Mouse (Mus musculus): ENCODE data around the gene Milr1. TPM values are rescaled to one million over a fixed set of nuclear protein-coding genes. Genes with fewer than 3 reads are reported as not detected.
A peak's percentile ranks its signal among the peaks of the same experiment; 100 is the strongest.
"Not testable (repeated sequence)": the region's sequence is repeated elsewhere in the genome, so short reads cannot be mapped to it uniquely, and the experiment has no call there.

The Milr1 gene
- polyA plus RNA-seq, 1 experiment from 2014 or later = 0.51 TPM

DNA sequence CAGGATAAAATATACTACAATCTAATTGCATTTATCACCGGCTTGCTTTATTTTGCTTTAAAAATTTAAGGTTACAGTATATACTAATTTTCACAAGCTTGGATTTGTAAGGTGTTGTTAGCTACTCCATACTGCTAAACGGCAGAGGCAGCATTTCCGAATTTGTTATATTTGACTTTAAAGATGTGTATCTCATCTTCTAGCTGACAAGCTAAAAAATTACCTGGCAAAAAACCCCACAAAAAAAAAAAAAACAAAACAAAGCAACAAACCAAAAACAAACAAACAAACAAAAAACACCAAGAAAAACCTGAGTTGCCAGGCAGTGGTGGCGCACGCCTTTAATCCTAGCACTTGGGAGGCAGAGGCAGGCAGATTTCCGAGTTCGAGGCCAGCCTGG is 27.1 kb downstream of the Milr1 start:
- H3K36me3 ChIP-seq (ENCODE audit: control insufficient read depth, insufficient read depth, low read length) = peaks cover 46% of the 10 kb centered on the region
- no peak overlapping the region; the same call in 1 of the 2 replicates for H3K4me2 ChIP-seq (ENCODE audit: low read depth, low read length)

DNA sequence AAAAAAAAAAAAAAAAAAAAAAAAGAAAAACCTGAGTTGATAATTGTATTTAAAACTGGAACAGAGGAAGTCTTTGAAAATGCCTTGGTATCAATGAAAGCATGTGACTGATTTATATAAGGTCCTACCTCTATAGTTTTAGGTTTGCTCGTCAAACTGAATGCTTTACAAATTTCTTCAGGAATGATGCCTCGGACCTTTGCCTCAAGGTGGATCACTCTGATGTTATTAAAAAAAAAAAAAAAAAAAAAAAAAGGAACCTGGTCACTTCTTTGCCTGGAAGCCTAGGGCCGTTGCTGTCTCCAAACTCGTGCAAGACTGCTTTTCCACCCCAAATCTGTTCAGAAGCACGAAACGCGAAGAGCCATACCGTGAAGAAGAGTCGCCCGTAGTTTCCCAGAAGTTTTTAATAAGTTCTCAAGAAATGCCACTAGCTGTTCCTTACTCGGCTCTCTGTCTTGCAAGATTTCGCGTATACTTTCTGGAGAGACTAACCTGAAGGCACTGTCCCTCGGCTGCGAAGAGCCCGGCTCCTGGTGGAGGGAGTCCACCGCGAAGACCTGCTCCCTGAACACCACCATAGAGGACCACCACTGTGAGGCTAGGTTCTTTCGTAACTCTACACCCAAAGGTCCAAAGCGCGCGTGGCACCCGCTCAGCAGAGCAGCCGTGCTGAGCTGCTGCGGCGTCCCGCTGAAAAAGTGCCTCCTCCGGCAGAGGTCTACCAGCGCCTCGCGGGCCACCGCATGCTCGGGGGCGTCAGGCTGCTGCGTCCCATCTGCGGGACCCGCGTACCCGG is 27.8 kb downstream of the Milr1 start:
- peak; percentile 1; the same call in 1 of the 2 replicates for ATAC-seq (ENCODE audit: low read depth)
- under 1% methylated on average over 39 of the region's 39 CpGs for WGBS
- peaks cover 7% of the 10 kb centered on the region; the same call in 1 of the 2 replicates for H3K4me1 ChIP-seq (ENCODE audit: control insufficient read depth, insufficient read depth, low read length)

More for the DNA sequence above, 27.1 kb downstream of the Milr1 start:
- no peak overlapping the region for H3K4me3 ChIP-seq (ENCODE audit: low read depth, low read length)
- H3K27ac ChIP-seq (ENCODE audit: low read depth, low read length) = no peak overlapping the region
- no peak for ATAC-seq (ENCODE audit: low read depth)
- 94% methylated on average over 7 of the region's 7 CpGs for WGBS
- H3K9me3 ChIP-seq (ENCODE audit: control insufficient read depth, low read length) = no peaks in the 10 kb centered on the region
- no peak overlapping the region for H3K9ac ChIP-seq (replicated peaks; ENCODE audit: low read depth, low read length)
- H3K27me3 ChIP-seq (ENCODE audit: control insufficient read depth, insufficient read depth, low read length) = no peaks in the 10 kb centered on the region
- peaks cover 7% of the 10 kb centered on the region; the same call in 1 of the 2 replicates for H3K4me1 ChIP-seq (ENCODE audit: control insufficient read depth, insufficient read depth, low read length)

DNA sequence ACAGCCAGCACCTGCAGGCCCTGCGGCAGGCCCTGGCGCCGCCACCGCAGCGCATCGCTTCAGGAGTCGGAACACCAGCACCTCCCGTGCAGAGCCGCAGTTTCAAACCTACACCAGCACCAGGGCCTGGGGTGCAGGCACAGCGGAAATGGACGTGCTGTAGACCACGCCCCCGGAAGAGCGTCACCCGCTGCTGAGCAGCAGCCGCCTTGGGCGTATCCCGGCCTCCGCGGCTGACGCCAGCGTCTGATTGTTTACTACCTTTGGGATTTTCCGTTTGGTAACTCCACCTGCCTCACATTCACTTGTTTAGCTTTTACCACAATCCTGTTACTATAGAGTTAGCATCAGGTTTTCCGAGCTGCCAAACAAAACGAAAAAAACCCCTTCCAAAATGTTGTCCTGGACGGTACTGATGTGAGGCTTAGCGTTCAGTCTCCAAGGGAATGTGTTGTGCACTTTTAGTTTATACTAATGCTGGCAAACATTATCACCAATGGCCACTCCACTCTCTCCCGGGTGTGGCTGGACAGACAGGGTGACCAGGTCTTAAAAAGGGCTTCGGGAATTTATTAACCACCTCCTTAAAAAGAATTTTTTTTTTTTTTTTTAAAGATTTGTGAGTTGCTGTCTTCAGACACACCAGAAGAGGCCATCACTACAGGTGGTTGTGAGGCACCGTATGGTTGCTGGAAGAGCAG is 28.5 kb downstream of the Milr1 start, which contains the start of gene Polg2:
Polg2 (minus strand) TSS at position 150 of the 701 bp plus-strand sequence.
- Histone ChIP-seq H3K4me1 (ENCODE audit: control insufficient read depth, insufficient read depth, low read length) (peaks cover 7% of the 10 kb centered on the region; the same call in 1 of the 2 replicates), H3K27me3 (ENCODE audit: control insufficient read depth, insufficient read depth, low read length) (no peaks in the 10 kb centered on the region), H3K4me3 (ENCODE audit: low read depth, low read length) (peak within 1 kb of the TSS; percentile 71), H3K36me3 (ENCODE audit: control insufficient read depth, insufficient read depth, low read length) (peaks cover 49% of the 10 kb centered on the region), H3K9me3 (ENCODE audit: control insufficient read depth, low read length) (no peaks in the 10 kb centered on the region), H3K4me2 (ENCODE audit: low read depth, low read length) (peak within 1 kb of the TSS; percentile 91), H3K9ac (replicated peaks; ENCODE audit: low read depth, low read length) (peak within 1 kb of the TSS; percentile 80), H3K27ac (ENCODE audit: low read depth, low read length) (peak within 1 kb of the TSS; percentile 88)
- WGBS = 1% methylated on average over 30 of the region's 30 CpGs
- peak; percentile 99 for ATAC-seq (ENCODE audit: low read depth)

More for the DNA sequence above, 27.8 kb downstream of the Milr1 start:
- Histone ChIP-seq H3K4me3 (ENCODE audit: low read depth, low read length) (peak overlapping the region; percentile 71), H3K9me3 (ENCODE audit: control insufficient read depth, low read length) (no peaks in the 10 kb centered on the region), H3K27me3 (ENCODE audit: control insufficient read depth, insufficient read depth, low read length) (no peaks in the 10 kb centered on the region), H3K27ac (ENCODE audit: low read depth, low read length) (peak overlapping the region; percentile 88), H3K9ac (replicated peaks; ENCODE audit: low read depth, low read length) (peak overlapping the region; percentile 80), H3K36me3 (ENCODE audit: control insufficient read depth, insufficient read depth, low read length) (peaks cover 47% of the 10 kb centered on the region), H3K4me2 (ENCODE audit: low read depth, low read length) (peak overlapping the region; percentile 91)

DNA sequence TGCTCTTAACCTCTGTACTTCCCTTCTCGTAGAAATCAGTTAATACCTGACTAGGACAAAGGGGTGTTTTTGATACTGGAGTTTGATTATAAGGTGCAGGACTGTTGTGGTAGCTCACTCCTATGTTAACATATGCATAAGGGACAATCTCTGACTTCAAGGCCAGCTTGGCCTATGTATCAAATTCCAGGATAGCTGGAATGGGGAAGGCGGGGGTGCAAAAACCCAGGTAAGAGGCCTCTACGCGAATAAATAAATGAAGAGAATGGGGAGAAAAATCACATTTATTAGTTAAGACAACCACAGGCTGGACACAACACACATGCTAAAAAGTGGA is 29.0 kb downstream of the Milr1 start:
- Histone ChIP-seq H3K9ac (replicated peaks; ENCODE audit: low read depth, low read length) (no peak overlapping the region), H3K4me1 (ENCODE audit: control insufficient read depth, insufficient read depth, low read length) (peaks cover 7% of the 10 kb centered on the region; the same call in 1 of the 2 replicates), H3K36me3 (ENCODE audit: control insufficient read depth, insufficient read depth, low read length) (peaks cover 49% of the 10 kb centered on the region), H3K27ac (ENCODE audit: low read depth, low read length) (peak overlapping the region; percentile 88), H3K27me3 (ENCODE audit: control insufficient read depth, insufficient read depth, low read length) (no peaks in the 10 kb centered on the region), H3K9me3 (ENCODE audit: control insufficient read depth, low read length) (no peaks in the 10 kb centered on the region), H3K4me3 (ENCODE audit: low read depth, low read length) (no peak overlapping the region; the same call in 1 of the 2 replicates), H3K4me2 (ENCODE audit: low read depth, low read length) (peak overlapping the region; percentile 91)
- 76% methylated on average over 4 of the region's 4 CpGs for WGBS
- no peak for ATAC-seq (ENCODE audit: low read depth)

- peaks cover 55% of the 10 kb centered on the region for H3K36me3 ChIP-seq (ENCODE audit: control insufficient read depth, insufficient read depth, low read length)
- H3K27me3 ChIP-seq (ENCODE audit: control insufficient read depth, insufficient read depth, low read length) = no peaks in the 10 kb centered on the region
- no peak overlapping the region for H3K9ac ChIP-seq (replicated peaks; ENCODE audit: low read depth, low read length)
- 77% methylated on average over 6 of the region's 6 CpGs for WGBS
- H3K4me3 ChIP-seq (ENCODE audit: low read depth, low read length) = no peak overlapping the region
- no peak for ATAC-seq (ENCODE audit: low read depth)
- H3K4me2 ChIP-seq (ENCODE audit: low read depth, low read length) = no peak overlapping the region
- H3K4me1 ChIP-seq (ENCODE audit: control insufficient read depth, insufficient read depth, low read length) = peaks cover 10% of the 10 kb centered on the region
- no peak overlapping the region for H3K27ac ChIP-seq (ENCODE audit: low read depth, low read length)
- no peaks in the 10 kb centered on the region for H3K9me3 ChIP-seq (ENCODE audit: control insufficient read depth, low read length)
Observed at GRCm38 (mm10) chr11:106780590-106781220, 29.7 kb downstream of the Milr1 start.

DNA sequence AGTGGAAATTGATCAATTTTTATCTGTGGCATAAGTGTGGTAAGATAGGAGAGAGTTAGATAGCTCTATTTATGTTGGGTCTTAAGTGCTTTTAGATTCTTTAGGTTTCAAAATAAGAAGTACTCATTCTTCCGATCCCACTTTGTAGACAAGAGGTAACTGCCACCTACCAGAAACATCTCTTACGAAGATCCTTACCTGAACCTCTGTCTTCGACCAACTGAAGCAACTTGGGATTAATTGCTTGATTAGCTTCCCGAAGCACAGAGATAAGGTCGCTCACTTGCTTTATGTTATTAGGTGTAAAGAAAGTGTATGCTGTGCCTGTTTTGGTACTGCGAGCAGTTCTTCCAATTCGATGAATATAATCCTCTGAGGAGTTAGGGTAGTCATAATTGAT is 31.2 kb downstream of the Milr1 start:
- WGBS = 92% methylated on average over 7 of the region's 7 CpGs
- not testable (repeated sequence) for H3K9me3 ChIP-seq (ENCODE audit: control insufficient read depth, low read length); H3K9ac ChIP-seq (replicated peaks; ENCODE audit: low read depth, low read length); H3K4me3 ChIP-seq (ENCODE audit: low read depth, low read length); H3K27me3 ChIP-seq (ENCODE audit: control insufficient read depth, insufficient read depth, low read length); H3K27ac ChIP-seq (ENCODE audit: low read depth, low read length); H3K4me2 ChIP-seq (ENCODE audit: low read depth, low read length); ATAC-seq (ENCODE audit: low read depth)
- H3K36me3 ChIP-seq (ENCODE audit: control insufficient read depth, insufficient read depth, low read length) = peaks cover 63% of the 10 kb centered on the region
- H3K4me1 ChIP-seq (ENCODE audit: control insufficient read depth, insufficient read depth, low read length) = peaks cover 21% of the 10 kb centered on the region

DNA sequence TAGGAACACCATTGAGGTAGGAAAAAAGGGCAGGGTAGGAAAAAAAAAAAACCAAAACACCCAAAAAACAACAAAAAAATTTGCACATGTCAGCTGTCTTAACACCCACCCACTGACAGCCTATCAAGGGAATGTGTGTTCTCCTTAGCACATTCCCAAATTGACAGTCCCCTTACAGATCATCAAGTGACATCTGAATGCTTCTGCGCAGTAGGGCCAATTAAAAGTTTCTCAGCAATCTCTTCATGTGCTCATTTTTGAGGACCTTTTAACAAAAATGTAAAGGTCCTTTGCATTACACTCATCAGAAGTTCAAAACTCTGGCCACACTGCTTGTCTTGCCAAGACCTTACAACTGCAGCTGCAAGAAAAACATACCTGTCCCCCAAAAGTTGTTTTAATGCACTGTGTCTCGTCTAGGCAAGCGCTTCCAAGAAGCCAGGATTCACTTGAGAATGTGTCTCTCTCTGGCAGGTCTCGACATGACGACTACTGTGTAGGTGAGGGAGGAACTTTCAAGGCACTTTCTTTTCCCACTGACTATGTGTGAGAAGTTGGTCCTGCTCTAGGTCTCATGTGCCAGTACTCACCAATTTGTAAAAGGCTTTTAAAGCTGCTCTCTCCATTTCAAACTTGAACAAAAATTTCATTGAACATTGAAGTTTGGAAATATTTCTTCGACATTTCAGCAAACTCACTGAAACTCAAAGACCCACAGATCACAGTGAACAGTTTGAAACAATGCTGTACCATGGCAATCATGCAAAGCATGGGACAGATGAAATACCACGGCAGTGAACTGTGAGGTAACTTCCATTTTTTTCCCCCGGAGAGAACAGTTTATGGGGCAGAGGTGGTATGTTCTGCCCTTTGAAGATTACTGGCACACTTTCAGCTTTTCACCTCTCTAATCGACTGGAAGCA is 32.1 kb downstream of the Milr1 start:
- Histone ChIP-seq H3K4me1 (ENCODE audit: control insufficient read depth, insufficient read depth, low read length) (peaks cover 21% of the 10 kb centered on the region), H3K27me3 (ENCODE audit: control insufficient read depth, insufficient read depth, low read length) (no peaks in the 10 kb centered on the region), H3K4me2 (ENCODE audit: low read depth, low read length) (no peak overlapping the region), H3K27ac (ENCODE audit: low read depth, low read length) (no peak overlapping the region), H3K9ac (replicated peaks; ENCODE audit: low read depth, low read length) (no peak overlapping the region), H3K9me3 (ENCODE audit: control insufficient read depth, low read length) (no peaks in the 10 kb centered on the region), H3K36me3 (ENCODE audit: control insufficient read depth, insufficient read depth, low read length) (peaks cover 63% of the 10 kb centered on the region), H3K4me3 (ENCODE audit: low read depth, low read length) (no peak overlapping the region)
- WGBS = 86% methylated on average over 9 of the region's 9 CpGs
- no peak for ATAC-seq (ENCODE audit: low read depth)

DNA sequence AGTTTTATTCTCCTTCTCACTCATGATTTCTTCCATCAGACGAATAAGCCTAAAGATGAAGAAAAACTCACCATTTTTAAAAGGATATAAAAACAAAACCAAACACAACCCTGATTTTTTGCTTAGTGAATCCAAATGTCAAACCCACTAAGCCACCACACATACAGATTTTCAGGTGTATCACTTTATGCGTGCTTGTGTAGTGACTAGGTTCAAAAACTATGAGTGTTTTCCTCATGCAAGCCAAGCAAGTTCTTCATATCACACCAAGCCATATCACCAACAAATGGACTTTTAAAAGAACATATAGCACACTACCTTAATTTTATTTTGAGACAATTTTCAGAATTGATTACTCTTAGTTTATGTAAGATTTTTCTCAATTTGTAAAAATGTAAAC is 33.5 kb downstream of the Milr1 start:
- Histone ChIP-seq H3K9me3 (ENCODE audit: control insufficient read depth, low read length) (no peaks in the 10 kb centered on the region), H3K36me3 (ENCODE audit: control insufficient read depth, insufficient read depth, low read length) (peaks cover 63% of the 10 kb centered on the region), H3K4me2 (ENCODE audit: low read depth, low read length) (no peak overlapping the region), H3K4me3 (ENCODE audit: low read depth, low read length) (no peak overlapping the region), H3K27ac (ENCODE audit: low read depth, low read length) (no peak overlapping the region), H3K27me3 (ENCODE audit: control insufficient read depth, insufficient read depth, low read length) (no peaks in the 10 kb centered on the region), H3K4me1 (ENCODE audit: control insufficient read depth, insufficient read depth, low read length) (peaks cover 21% of the 10 kb centered on the region), H3K9ac (replicated peaks; ENCODE audit: low read depth, low read length) (no peak overlapping the region)
- 92% methylated on average over 2 of the region's 2 CpGs for WGBS
- ATAC-seq (ENCODE audit: low read depth) = no peak

Data from neural tube, embryonic 14.5 days (tissue).